ENCODE assay signal across 27 mouse cellular contexts in the genomic region with DNA sequence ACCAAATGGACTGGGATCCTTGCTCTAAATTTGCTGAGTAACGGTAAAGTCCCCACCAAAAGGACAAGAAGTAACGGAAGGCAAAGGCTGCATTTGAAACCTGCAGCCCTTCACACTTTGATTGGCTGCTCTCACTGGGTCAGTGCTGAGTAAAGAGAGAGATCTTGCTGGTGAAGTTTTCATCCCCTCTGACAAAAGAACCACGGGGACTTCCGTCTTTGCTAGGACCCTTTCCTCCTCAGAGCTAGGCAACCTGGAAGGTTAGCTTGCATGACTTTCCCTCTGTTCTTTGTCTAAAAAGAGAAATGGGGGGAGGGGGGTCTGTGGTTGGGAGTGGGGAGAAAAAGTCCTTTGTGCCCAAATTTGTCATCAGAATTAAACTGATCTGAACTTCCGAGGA.
"Had no signal": no experiment of that assay in that cellular context is flagged by ENCODE, and none has a peak within 500 bp of the region (broad histone marks: within the 10 kb centered on the region; RNA-seq: fewer than 3 reads in every experiment).

No protein-coding gene starts in this region.

- H3K27ac ChIP-seq: heart, adult 2 months; heart, embryonic 13.5 days; heart, embryonic 15.5 days; hindbrain, embryonic 10.5 days; hindbrain, embryonic 12.5 days; hindbrain, embryonic 14.5 days; intestine, embryonic 15.5 days; layer of hippocampus, adult 2 months; left cerebral cortex, adult 2 months; limb, embryonic 13.5 days; limb, embryonic 15.5 days; liver, embryonic 12.5 days had no signal

- H3K36me3 ChIP-seq: heart, embryonic 13.5 days; heart, embryonic 15.5 days; hindbrain, embryonic 10.5 days; hindbrain, embryonic 12.5 days; intestine, embryonic 15.5 days; limb, embryonic 13.5 days; limb, embryonic 15.5 days; liver, embryonic 12.5 days had no signal

- ATAC-seq: hindbrain, embryonic 16.5 days; inflammation-experienced regulatory T-cells, adult 6 months; intestine, embryonic 15.5 days; intestine, postnatal 0 days; liver, embryonic 12.5 days had no signal

- H3K4me3 ChIP-seq: heart, adult 2 months; heart, embryonic 13.5 days; heart, embryonic 15.5 days; hindbrain, embryonic 10.5 days; hindbrain, embryonic 12.5 days; intestine, embryonic 15.5 days; layer of hippocampus, adult 2 months; left cerebral cortex, adult 2 months; limb, embryonic 13.5 days; limb, embryonic 15.5 days; liver, embryonic 12.5 days had no signal

- H3K27me3 ChIP-seq: heart, embryonic 13.5 days; heart, embryonic 15.5 days; hindbrain, embryonic 12.5 days; intestine, embryonic 15.5 days; limb, embryonic 13.5 days; limb, embryonic 15.5 days; liver, embryonic 12.5 days had no signal

- H3K9me3 ChIP-seq: heart, embryonic 13.5 days; heart, embryonic 15.5 days; hindbrain, embryonic 10.5 days; hindbrain, embryonic 12.5 days; intestine, embryonic 15.5 days; limb, embryonic 13.5 days; limb, embryonic 15.5 days; liver, embryonic 12.5 days had no signal

- H3K9ac ChIP-seq: heart, embryonic 13.5 days; heart, embryonic 15.5 days; hindbrain, embryonic 12.5 days; hindbrain, embryonic 14.5 days; intestine, embryonic 15.5 days; limb, embryonic 13.5 days; limb, embryonic 15.5 days; liver, embryonic 12.5 days had no signal

- H3K4me2 ChIP-seq: heart, embryonic 11.5 days; heart, embryonic 13.5 days; heart, embryonic 15.5 days; hindbrain, embryonic 12.5 days; hindbrain, embryonic 14.5 days; intestine, embryonic 15.5 days; limb, embryonic 13.5 days; limb, embryonic 15.5 days; liver, embryonic 12.5 days had no signal

- DNase-seq: gastrocnemius, postnatal 14 days; gastrocnemius, postnatal 36 days; heart, adult 11 months; heart, adult 2 months; heart, postnatal 14 days; heart, postnatal 4 days; kidney, adult 18-20 months; kidney, adult 8-10 months; kidney, postnatal 10 days; kidney, postnatal 25 days; kidney, postnatal 4 days; left cerebral cortex, postnatal 4 days had no signal
